Mouse (Mus musculus) erythroid progenitor cell, adult 5-6 weeks (primary cell): Measurements from ENCODE around the gene C8g. TPM values are rescaled to one million over a fixed set of nuclear protein-coding genes. Genes with fewer than 3 reads are reported as not detected.

Experiments
- total RNA-seq, 2 experiments: library from RNA; stranded (forward) in 1 of 2; stranded (reverse) in 1 of 2; fragments of 150-400 nt in 1 of 2; fragments of 186-747, 209-891 nt in 1 of 2; gene quantifications; 2 replicates each; pipeline versions ENCODE4 v1.2.3 to v1.2.4; 2015 to 2017; ENCODE audit warnings: low replicate concordance in 2 of 2

The C8g gene
- total RNA-seq, 2 experiments from 2014 or later: not detected

Other genes starting within 250 kb of the C8g start
Only the 30 nearest of the 36 such genes appear.
- gene Lrrc26, start 211.8 kb downstream of the C8g start, total RNA-seq (2015; ENCODE audit: low replicate concordance): not detected in 2 replicates
- not detected in 2 replicates for gene Lrrc26, start 211.8 kb downstream of the C8g start, total RNA-seq (2017; ENCODE audit: low replicate concordance)
- not detected in 2 replicates for gene Grin1, start 182.5 kb downstream of the C8g start, total RNA-seq (2015; ENCODE audit: low replicate concordance)
- not detected in 2 replicates for gene Grin1, start 182.5 kb downstream of the C8g start, total RNA-seq (2017; ENCODE audit: low replicate concordance)
- 20.9 and 40.2 TPM in 2 replicates for gene Man1b1, start 169.4 kb downstream of the C8g start, total RNA-seq (2015; ENCODE audit: low replicate concordance)
- 34.1 and 51.6 TPM in 2 replicates for gene Man1b1, start 169.4 kb downstream of the C8g start, total RNA-seq (2017; ENCODE audit: low replicate concordance)
- 4.7 TPM in 1 of 2 replicates, not detected in the other for gene Dpp7, start 145.4 kb downstream of the C8g start, total RNA-seq (2015; ENCODE audit: low replicate concordance)
- 0.68 and 6.2 TPM in 2 replicates for gene Dpp7, start 145.4 kb downstream of the C8g start, total RNA-seq (2017; ENCODE audit: low replicate concordance)
- gene Uap1l1, start 136.0 kb downstream of the C8g start, total RNA-seq (2015; ENCODE audit: low replicate concordance): 8.8 and 13.3 TPM in 2 replicates
- 0.30 and 2.7 TPM in 2 replicates for gene Uap1l1, start 136.0 kb downstream of the C8g start, total RNA-seq (2017; ENCODE audit: low replicate concordance)
- gene Sapcd2, start 129.4 kb downstream of the C8g start, total RNA-seq (2015; ENCODE audit: low replicate concordance): 5.9 and 10.1 TPM in 2 replicates
- 7.8 and 9.6 TPM in 2 replicates for gene Sapcd2, start 129.4 kb downstream of the C8g start, total RNA-seq (2017; ENCODE audit: low replicate concordance)
- not detected in 2 replicates for gene Entpd2, start 105.8 kb downstream of the C8g start, total RNA-seq (2015; ENCODE audit: low replicate concordance)
- not detected in 2 replicates for gene Entpd2, start 105.8 kb downstream of the C8g start, total RNA-seq (2017; ENCODE audit: low replicate concordance)
- gene Npdc1, start 102.4 kb downstream of the C8g start, total RNA-seq (2015; ENCODE audit: low replicate concordance): not detected in 2 replicates
- gene Npdc1, start 102.4 kb downstream of the C8g start, total RNA-seq (2017; ENCODE audit: low replicate concordance): not detected in 2 replicates
- 4.3 TPM in 1 of 2 replicates, not detected in the other for gene Fut7, start 78.5 kb downstream of the C8g start, total RNA-seq (2015; ENCODE audit: low replicate concordance)
- gene Fut7, start 78.5 kb downstream of the C8g start, total RNA-seq (2017; ENCODE audit: low replicate concordance): 0.77 TPM in 1 of 2 replicates, not detected in the other
- gene Abca2, start 73.0 kb downstream of the C8g start, total RNA-seq (2015; ENCODE audit: low replicate concordance): 5.0 and 5.8 TPM in 2 replicates
- 1.3 and 2.4 TPM in 2 replicates for gene Abca2, start 73.0 kb downstream of the C8g start, total RNA-seq (2017; ENCODE audit: low replicate concordance)
- not detected in 2 replicates for gene Clic3, start 44.9 kb downstream of the C8g start, total RNA-seq (2015; ENCODE audit: low replicate concordance)
- not detected in 2 replicates for gene Clic3, start 44.9 kb downstream of the C8g start, total RNA-seq (2017; ENCODE audit: low replicate concordance)
- gene Paxx, start 40.6 kb downstream of the C8g start, total RNA-seq (2015; ENCODE audit: low replicate concordance): 17.6 and 24.5 TPM in 2 replicates
- 5.3 TPM in 1 of 2 replicates, not detected in the other for gene Paxx, start 40.6 kb downstream of the C8g start, total RNA-seq (2017; ENCODE audit: low replicate concordance)
- not detected in 2 replicates for gene Ptgds, start 31.7 kb downstream of the C8g start, total RNA-seq (2015; ENCODE audit: low replicate concordance)
- gene Ptgds, start 31.7 kb downstream of the C8g start, total RNA-seq (2017; ENCODE audit: low replicate concordance): not detected in 2 replicates
- not detected in 2 replicates for gene Lcn12, start 7.8 kb downstream of the C8g start, total RNA-seq (2015; ENCODE audit: low replicate concordance)
- not detected in 2 replicates for gene Lcn12, start 7.8 kb downstream of the C8g start, total RNA-seq (2017; ENCODE audit: low replicate concordance)
- 10.1 and 13.0 TPM in 2 replicates for gene Fbxw5, start 969 bp downstream of the C8g start, total RNA-seq (2015; ENCODE audit: low replicate concordance)
- 3.6 and 20.9 TPM in 2 replicates for gene Fbxw5, start 969 bp downstream of the C8g start, total RNA-seq (2017; ENCODE audit: low replicate concordance)
- 6.8 and 10.5 TPM in 2 replicates for gene Traf2, start 45.2 kb upstream of the C8g start, total RNA-seq (2015; ENCODE audit: low replicate concordance)
- gene Traf2, start 45.2 kb upstream of the C8g start, total RNA-seq (2017; ENCODE audit: low replicate concordance): 5.0 and 17.6 TPM in 2 replicates
- 70.3 and 72.1 TPM in 2 replicates for gene Edf1, start 56.1 kb upstream of the C8g start, total RNA-seq (2015; ENCODE audit: low replicate concordance)
- gene Edf1, start 56.1 kb upstream of the C8g start, total RNA-seq (2017; ENCODE audit: low replicate concordance): 58.1 and 65.0 TPM in 2 replicates
- gene Mamdc4, start 73.1 kb upstream of the C8g start, total RNA-seq (2015; ENCODE audit: low replicate concordance): 0.72 TPM in 1 of 2 replicates, not detected in the other
- gene Mamdc4, start 73.1 kb upstream of the C8g start, total RNA-seq (2017; ENCODE audit: low replicate concordance): 2.6 TPM in 1 of 2 replicates, not detected in the other
- 3.6 TPM in 1 of 2 replicates, not detected in the other for gene Phpt1, start 73.5 kb upstream of the C8g start, total RNA-seq (2015; ENCODE audit: low replicate concordance)
- 1.1 TPM in 1 of 2 replicates, not detected in the other for gene Phpt1, start 73.5 kb upstream of the C8g start, total RNA-seq (2017; ENCODE audit: low replicate concordance)
- 0.36 TPM in 1 of 2 replicates, not detected in the other for gene Ajm1, start 80.0 kb upstream of the C8g start, total RNA-seq (2015; ENCODE audit: low replicate concordance)
- not detected in 2 replicates for gene Ajm1, start 80.0 kb upstream of the C8g start, total RNA-seq (2017; ENCODE audit: low replicate concordance)
- 6.5 and 23.1 TPM in 2 replicates for gene Rabl6, start 106.8 kb upstream of the C8g start, total RNA-seq (2015; ENCODE audit: low replicate concordance)
- gene Rabl6, start 106.8 kb upstream of the C8g start, total RNA-seq (2017; ENCODE audit: low replicate concordance): 9.3 and 20.5 TPM in 2 replicates
- gene Ccdc183, start 116.0 kb upstream of the C8g start, total RNA-seq (2015; ENCODE audit: low replicate concordance): not detected in 2 replicates
- gene Ccdc183, start 116.0 kb upstream of the C8g start, total RNA-seq (2017; ENCODE audit: low replicate concordance): not detected in 2 replicates
- 26.3 TPM in 1 of 2 replicates, not detected in the other for gene Tmem141, start 120.3 kb upstream of the C8g start, total RNA-seq (2015; ENCODE audit: low replicate concordance)
- 5.5 TPM in 1 of 2 replicates, not detected in the other for gene Tmem141, start 120.3 kb upstream of the C8g start, total RNA-seq (2017; ENCODE audit: low replicate concordance)
- gene Fcna, start 126.3 kb upstream of the C8g start, total RNA-seq (2015; ENCODE audit: low replicate concordance): 85.1 and 103 TPM in 2 replicates
- 28.7 and 55.7 TPM in 2 replicates for gene Fcna, start 126.3 kb upstream of the C8g start, total RNA-seq (2017; ENCODE audit: low replicate concordance)
- not detected in 2 replicates for gene Lcn8, start 151.4 kb upstream of the C8g start, total RNA-seq (2015; ENCODE audit: low replicate concordance)
- gene Lcn8, start 151.4 kb upstream of the C8g start, total RNA-seq (2017; ENCODE audit: low replicate concordance): not detected in 2 replicates
- gene Lcn5, start 156.2 kb upstream of the C8g start, total RNA-seq (2015; ENCODE audit: low replicate concordance): not detected in 2 replicates
- not detected in 2 replicates for gene Lcn5, start 156.2 kb upstream of the C8g start, total RNA-seq (2017; ENCODE audit: low replicate concordance)
- not detected in 2 replicates for gene Lcn6, start 175.1 kb upstream of the C8g start, total RNA-seq (2015; ENCODE audit: low replicate concordance)
- not detected in 2 replicates for gene Lcn6, start 175.1 kb upstream of the C8g start, total RNA-seq (2017; ENCODE audit: low replicate concordance)
- gene Lcn10, start 181.0 kb upstream of the C8g start, total RNA-seq (2015; ENCODE audit: low replicate concordance): not detected in 2 replicates
- not detected in 2 replicates for gene Lcn10, start 181.0 kb upstream of the C8g start, total RNA-seq (2017; ENCODE audit: low replicate concordance)
- gene Obp2a, start 198.3 kb upstream of the C8g start, total RNA-seq (2015; ENCODE audit: low replicate concordance): not detected in 2 replicates
- gene Obp2a, start 198.3 kb upstream of the C8g start, total RNA-seq (2017; ENCODE audit: low replicate concordance): not detected in 2 replicates
- gene Bmyc, start 205.0 kb upstream of the C8g start, total RNA-seq (2015; ENCODE audit: low replicate concordance): 2.5 and 3.2 TPM in 2 replicates
- not detected in 2 replicates for gene Bmyc, start 205.0 kb upstream of the C8g start, total RNA-seq (2017; ENCODE audit: low replicate concordance)